Mouse (Mus musculus) ES-E14 (cell line): ENCODE results near the gene Ncor1.

Experiments
- CHD2 ChIP-seq: IDR thresholded peaks from 2 replicates; pipeline ENCODE4 v1.6.1; 2014; ENCODE audit warnings: mild to moderate bottlenecking, low read depth, low read length, inconsistent platforms
- ZNF384 ChIP-seq: IDR thresholded peaks from 2 replicates; pipeline ENCODE4 v1.6.1; 2012; ENCODE audit warnings: low read depth, low read length, inconsistent platforms

- no peak for TF ChIP-seq ZNF384
- TF ChIP-seq CHD2 = no peak
These were observed 191.7 kb downstream of the Ncor1 start for GRCm38 (mm10) chr11:62266466-62267214.
